Mouse (Mus musculus) cerebellum, adult 18-20 months (tissue): Measurements from ENCODE around the gene Nfam1.

Experiments
- DNase-seq, 2 experiments: peaks; one replicate each; pipeline ENCODE4 v3.0.0; 2021

The Nfam1 gene

GRCm38 (mm10) chr15:83037755-83038483 is 4.8 kb upstream of the Nfam1 start:
- peak; percentile 85 to 91 for DNase-seq

- peak; percentile 54 to 60 for DNase-seq
These were observed 3.9 kb upstream of the Nfam1 start for GRCm38 (mm10) chr15:83036900-83037519.

GRCm38 (mm10) chr15:83036089-83036488 is 3.0 kb upstream of the Nfam1 start:
- no peak for DNase-seq

GRCm38 (mm10) chr15:83034275-83034977 is 1.3 kb upstream of the Nfam1 start:
- DNase-seq = peak; percentile 63 to 72

- DNase-seq = no peak
These were observed 2.2 kb downstream of the Nfam1 start for GRCm38 (mm10) chr15:83030884-83031283.

- DNase-seq = no peak
These were observed 3.1 kb downstream of the Nfam1 start for GRCm38 (mm10) chr15:83029725-83030718.

GRCm38 (mm10) chr15:83026129-83026528 is 7.0 kb downstream of the Nfam1 start:
- no peak for DNase-seq

- DNase-seq = no peak
These were observed 7.9 kb downstream of the Nfam1 start for GRCm38 (mm10) chr15:83025041-83025760.

- DNase-seq = no peak
These were observed 10.2 kb downstream of the Nfam1 start for GRCm38 (mm10) chr15:83022947-83023346.

GRCm38 (mm10) chr15:83010990-83011664 is 22.0 kb downstream of the Nfam1 start:
- peak; percentile 23 for DNase-seq

- no peak for DNase-seq
These were observed 22.7 kb downstream of the Nfam1 start for GRCm38 (mm10) chr15:83010423-83010822.

- DNase-seq = no peak
These were observed 23.6 kb downstream of the Nfam1 start for GRCm38 (mm10) chr15:83009532-83009931.

- no peak for DNase-seq
These were observed 24.2 kb downstream of the Nfam1 start for GRCm38 (mm10) chr15:83008761-83009423.

- no peak for DNase-seq
These were observed 25.7 kb downstream of the Nfam1 start for GRCm38 (mm10) chr15:83007346-83007920.

GRCm38 (mm10) chr15:83002665-83003548 is 30.2 kb downstream of the Nfam1 start:
- DNase-seq = peak; percentile 72 to 80

- no peak for DNase-seq
These were observed 34.3 kb downstream of the Nfam1 start for GRCm38 (mm10) chr15:82998811-82999221.

GRCm38 (mm10) chr15:82996431-82996830 is 36.7 kb downstream of the Nfam1 start:
- no peak for DNase-seq

GRCm38 (mm10) chr15:82995239-82995638 is 37.9 kb downstream of the Nfam1 start:
- no peak for DNase-seq

- no peak for DNase-seq
These were observed 40.2 kb downstream of the Nfam1 start for GRCm38 (mm10) chr15:82992911-82993310.
